Mouse (Mus musculus) myocyte (in vitro differentiated cells): ENCODE data around the gene Il22.
"Not testable (repeated sequence)": the region's sequence is repeated elsewhere in the genome, so short reads cannot be mapped to it uniquely, and the experiment has no call there.

Experiments
- CEBPB ChIP-seq: IDR thresholded peaks from 2 replicates; pipeline ENCODE4 v1.6.1; 2011; ENCODE audit warnings: mild to moderate bottlenecking, moderate library complexity; ENCODE audit not compliant: poor library complexity, insufficient read depth, severe bottlenecking
- E2F4 ChIP-seq: IDR thresholded peaks from one replicate; pipeline ENCODE4 v1.6.1; 2011; ENCODE audit warnings: mild to moderate bottlenecking, control low read depth, moderate library complexity; ENCODE audit not compliant: insufficient read depth
- MAX ChIP-seq: IDR thresholded peaks from one replicate; pipeline ENCODE4 v1.6.1; 2011; ENCODE audit warnings: low read depth, mild to moderate bottlenecking, control low read depth
- MYOD1 ChIP-seq, 3 experiments: IDR thresholded peaks; one replicate each; pipeline ENCODE4 v1.6.1; 2011; ENCODE audit warnings: control low read depth in 2 of 3, low read depth in 2 of 3, mild to moderate bottlenecking in 2 of 3, moderate library complexity in 1 of 3; ENCODE audit not compliant: insufficient read length in 2 of 3, control insufficient read depth in 1 of 3
- MYOG ChIP-seq, 3 experiments: IDR thresholded peaks; one replicate each; pipeline ENCODE4 v1.6.1; 2011; ENCODE audit warnings: control low read depth in 2 of 3, low read depth in 2 of 3, mild to moderate bottlenecking in 2 of 3; ENCODE audit not compliant: insufficient read length in 2 of 3, control insufficient read depth in 1 of 3, insufficient read depth in 1 of 3
- POLR2A ChIP-seq: IDR thresholded peaks from one replicate; pipeline ENCODE4 v1.6.1; 2011; ENCODE audit warnings: low read depth, mild to moderate bottlenecking, control low read depth, moderate library complexity; ENCODE audit not compliant: insufficient read length
- SRF ChIP-seq: IDR thresholded peaks from one replicate; pipeline ENCODE4 v1.6.1; 2011; ENCODE audit warnings: low read depth; ENCODE audit not compliant: control insufficient read depth, insufficient read length
- TCF3 ChIP-seq: IDR thresholded peaks from one replicate; pipeline ENCODE4 v1.6.1; 2011; ENCODE audit warnings: low read depth, control low read depth; ENCODE audit not compliant: insufficient read length
- USF1 ChIP-seq: IDR thresholded peaks from one replicate; pipeline ENCODE4 v1.6.1; 2011; ENCODE audit warnings: low read depth, mild to moderate bottlenecking, control low read depth, moderate library complexity

GRCm38 (mm10) chr10:118240680-118241079 is 35.9 kb downstream of the Il22 start, which contains the start of gene Gm32717:
- TF ChIP-seq POLR2A; MAX; CEBPB; TCF3; MYOD1 (IDR thresholded peaks at IDR 0.05; ENCODE audit: control insufficient read depth in 1 of 3, insufficient read length in 2 of 3, low read depth in 2 of 3); USF1; SRF; MYOG (IDR thresholded peaks at IDR 0.05; ENCODE audit: control insufficient read depth in 1 of 3, insufficient read depth in 1 of 3, insufficient read length in 2 of 3, low read depth in 2 of 3); E2F4: not testable (repeated sequence)
